Mouse (Mus musculus): Measurements from ENCODE around the gene Nhlrc3. TPM values are rescaled to one million over a fixed set of nuclear protein-coding genes. Genes with fewer than 3 reads are reported as not detected.

Gene Nhlrc3
- 10 to 100 TPM; 11.0 to 12.4 TPM for total RNA-seq (2021)
- long read RNA-seq, experiment 1, full-length matches to known transcripts, result 4 of 7 reads
- long read RNA-seq, experiment 1, partial matches to known transcripts, result 0 of 7 reads
- long read RNA-seq, experiment 1, other reads (novel, unspliced or antisense), result 3 of 7 reads
- long read RNA-seq, experiment 2, full-length matches to known transcripts, result 6 of 8 reads
- long read RNA-seq, experiment 2, partial matches to known transcripts, result 1 of 8 reads
- long read RNA-seq, experiment 2, other reads (novel, unspliced or antisense), result 1 of 8 reads

- DNase-seq, result peak; percentile 97
Measured at GRCm38 (mm10) chr3:53463046-53463764, at the start of gene Nhlrc3, which contains the start of gene Proser1. Gene Nhlrc3, minus strand, starts transcription at chr3:53463332. Gene Proser1, plus strand, starts transcription at chr3:53463666.

- no peak for DNase-seq
Measured at GRCm38 (mm10) chr3:53502428-53502827, 39.3 kb upstream of the Nhlrc3 start.

- DNase-seq, result peak; percentile 28
Measured at GRCm38 (mm10) chr3:53498351-53498905, 35.3 kb upstream of the Nhlrc3 start.

GRCm38 (mm10) chr3:53488353-53488752, 25.2 kb upstream of the Nhlrc3 start, which contains the start of gene Stoml3:
Gene Stoml3, plus strand, starts transcription at chr3:53488653.
- no peak for DNase-seq

GRCm38 (mm10) chr3:53486996-53487576, 24.0 kb upstream of the Nhlrc3 start:
- no peak for DNase-seq

GRCm38 (mm10) chr3:53486561-53486960, 23.4 kb upstream of the Nhlrc3 start:
- DNase-seq, result no peak

GRCm38 (mm10) chr3:53483414-53484059, 20.4 kb upstream of the Nhlrc3 start:
- no peak for DNase-seq

- DNase-seq, result no peak
Measured at GRCm38 (mm10) chr3:53478419-53479046, 15.4 kb upstream of the Nhlrc3 start.

- no peak for DNase-seq
Measured at GRCm38 (mm10) chr3:53477468-53477867, 14.3 kb upstream of the Nhlrc3 start.

- peak; percentile 53 for DNase-seq
Measured at GRCm38 (mm10) chr3:53475889-53476288, 12.8 kb upstream of the Nhlrc3 start.

GRCm38 (mm10) chr3:53474179-53474578, 11.0 kb upstream of the Nhlrc3 start:
- no peak for DNase-seq

- no peak for DNase-seq
Measured at GRCm38 (mm10) chr3:53472061-53472460, 8.9 kb upstream of the Nhlrc3 start.

GRCm38 (mm10) chr3:53469650-53470049, 6.5 kb upstream of the Nhlrc3 start:
- DNase-seq, result no peak

- DNase-seq, result peak; percentile 49
Measured at GRCm38 (mm10) chr3:53467356-53467755, 4.2 kb upstream of the Nhlrc3 start.

- DNase-seq, result no peak
Measured at GRCm38 (mm10) chr3:53466481-53466880, 3.3 kb upstream of the Nhlrc3 start.

GRCm38 (mm10) chr3:53465330-53465729, 2.2 kb upstream of the Nhlrc3 start:
- no peak for DNase-seq

GRCm38 (mm10) chr3:53464146-53464698, 1.1 kb upstream of the Nhlrc3 start:
- no peak for DNase-seq

- no peak for DNase-seq
Measured at GRCm38 (mm10) chr3:53463765-53464114, 608 bp upstream of the Nhlrc3 start.

- DNase-seq, result no peak
Measured at GRCm38 (mm10) chr3:53462701-53463045, 459 bp downstream of the Nhlrc3 start.

GRCm38 (mm10) chr3:53460106-53460505, 3.0 kb downstream of the Nhlrc3 start:
- DNase-seq, result no peak

GRCm38 (mm10) chr3:53457750-53458149, 5.4 kb downstream of the Nhlrc3 start:
- no peak for DNase-seq

GRCm38 (mm10) chr3:53454984-53455383, 8.1 kb downstream of the Nhlrc3 start:
- no peak for DNase-seq
